Mouse (Mus musculus) small intestine, adult 10 weeks (tissue): Measurements from ENCODE around the gene Ccl20. TPM values are rescaled to one million over a fixed set of nuclear protein-coding genes. Genes with fewer than 3 reads are reported as not detected.

ENCODE experiments used
- polyA plus RNA-seq: library from polyadenylated mRNA; stranded (reverse); fragments of 350-450 nt; fragmentation: Illumina TruSeq; extraction: RNeasy Lipid Tissue Mini Kit (QIAGEN cat#74804); gene quantifications from one replicate; pipeline ENCODE4 v1.2.3, GENCODE M21; 2014; ENCODE audit warnings: low replicate concordance

Ccl20 gene
- polyA plus RNA-seq: 13.9 TPM

GRCm38 (mm10) chr1:83116447-83117137 is at the start of gene Ccl20:
TSS of gene Ccl20 (plus strand) at chr1:83116766.

GRCm38 (mm10) chr1:83159603-83160002 is 43.0 kb downstream of the Ccl20 start, which contains the start of gene Daw1:
TSS of gene Daw1 (plus strand) at chr1:83159752.

Other genes with a start within 250 kb of the Ccl20 start
- gene A030005L19Rik, start 203.4 kb upstream of the Ccl20 start, polyA plus RNA-seq: 3.6 TPM
- not detected for gene A030014E15Rik, start 191.8 kb upstream of the Ccl20 start, polyA plus RNA-seq
- gene Gm6217, start 185.4 kb upstream of the Ccl20 start, polyA plus RNA-seq: not detected
- not detected for gene A030003K21Rik, start 173.4 kb upstream of the Ccl20 start, polyA plus RNA-seq
- gene Gm7544, start 160.8 kb upstream of the Ccl20 start, polyA plus RNA-seq: not detected
- not detected for gene Gm47955, start 156.5 kb upstream of the Ccl20 start, polyA plus RNA-seq
- gene Gm47959, start 116.2 kb upstream of the Ccl20 start, polyA plus RNA-seq: not detected
- 37.9 TPM for gene Slc19a3, start 78.3 kb upstream of the Ccl20 start, polyA plus RNA-seq
- not detected for gene Krtap28-10, start 74.3 kb upstream of the Ccl20 start, polyA plus RNA-seq
- not detected for gene Gm47969, start 71.8 kb upstream of the Ccl20 start, polyA plus RNA-seq
- gene A030005K14Rik, start 57.4 kb upstream of the Ccl20 start, polyA plus RNA-seq: not detected
- not detected for gene Krtap28-13, start 55.8 kb upstream of the Ccl20 start, polyA plus RNA-seq
- not detected for gene Daw1, start 43.0 kb downstream of the Ccl20 start, polyA plus RNA-seq